Mouse (Mus musculus): ENCODE measurements around the gene Zfp704.
"Not testable (repeated sequence)": the region's sequence is repeated elsewhere in the genome, so short reads cannot be mapped to it uniquely, and the experiment has no call there.

Gene Zfp704

GRCm38 (mm10) chr3:9594457-9594856 lies 15.4 kb downstream of the Zfp704 start:
- no peak for DNase-seq

DNA sequence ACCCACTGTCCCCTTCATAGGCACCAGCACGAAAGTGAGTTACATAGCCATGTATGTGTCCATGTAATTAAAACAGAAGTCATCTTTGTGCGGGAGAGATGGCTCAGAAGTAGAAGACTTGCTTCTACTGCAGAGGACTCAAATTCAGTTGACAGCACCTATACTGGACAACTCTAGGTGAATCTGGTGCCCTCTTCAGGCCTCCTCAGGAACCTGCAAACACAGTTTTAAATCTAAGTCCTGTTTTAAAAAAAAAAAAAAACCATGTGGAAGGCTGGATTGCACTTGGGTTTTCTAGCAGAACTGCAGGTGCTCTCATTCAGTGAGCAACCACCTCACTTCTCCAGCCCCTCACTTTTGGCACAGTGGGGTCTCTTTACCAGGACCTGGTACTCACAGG lies 16.1 kb downstream of the Zfp704 start:
- DNase-seq, result peak in 1 of 2 experiments; percentile 10

DNA sequence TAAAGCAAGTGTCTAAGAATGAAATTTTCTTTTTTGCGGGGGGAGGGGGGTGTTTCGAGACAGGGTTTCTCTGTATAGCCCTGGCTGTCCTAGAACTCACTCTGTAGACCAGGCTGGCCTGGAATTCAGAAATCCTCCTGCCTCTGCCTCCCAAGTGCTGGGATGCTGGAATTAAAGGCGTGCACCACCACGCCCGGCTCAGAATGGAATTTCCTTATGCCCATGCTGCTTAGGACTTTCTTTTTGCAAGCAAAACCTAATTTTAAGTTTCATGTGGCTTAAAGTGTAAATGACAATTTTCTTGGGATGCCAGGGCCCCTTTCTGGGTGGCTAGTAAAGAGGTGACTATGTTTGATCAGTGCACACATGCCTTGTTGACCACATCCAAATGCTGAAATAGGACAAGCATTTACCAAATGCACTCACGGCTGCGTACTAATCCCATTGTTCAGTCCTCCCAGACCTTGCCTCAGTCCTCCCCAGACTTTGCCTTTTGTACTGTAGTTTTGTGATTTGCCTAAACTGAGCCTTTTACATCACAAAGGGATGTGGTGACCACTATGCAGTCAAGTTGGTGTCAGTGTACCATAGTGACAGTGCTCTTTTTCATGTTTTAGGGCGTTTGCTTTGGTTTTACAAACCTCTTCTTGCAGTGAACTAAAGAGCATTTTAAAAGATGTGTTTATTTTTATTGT lies 18.3 kb downstream of the Zfp704 start:
- DNase-seq, result no peak

DNA sequence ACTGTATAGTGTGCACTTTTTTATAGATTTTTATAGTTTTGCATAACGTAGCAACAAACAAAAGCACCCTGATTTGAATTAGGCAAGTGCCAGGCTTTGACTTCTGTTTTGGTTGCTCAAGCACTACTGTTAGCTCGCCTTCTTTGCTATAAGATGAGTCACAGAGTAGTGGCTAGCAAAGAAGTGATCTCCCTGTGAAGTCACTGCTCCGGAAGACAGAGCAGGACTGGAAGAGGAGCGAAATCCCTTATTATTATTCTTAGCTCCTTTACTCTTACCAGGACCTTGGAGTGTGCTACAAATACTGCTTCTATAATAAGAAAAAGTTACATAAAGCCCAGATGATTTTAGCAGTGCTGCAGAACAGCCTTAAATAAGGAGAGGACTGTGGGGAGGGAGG lies 21.2 kb downstream of the Zfp704 start:
- no peak for DNase-seq

GRCm38 (mm10) chr3:9587304-9587703 lies 22.6 kb downstream of the Zfp704 start:
- DNase-seq, result no peak

DNA sequence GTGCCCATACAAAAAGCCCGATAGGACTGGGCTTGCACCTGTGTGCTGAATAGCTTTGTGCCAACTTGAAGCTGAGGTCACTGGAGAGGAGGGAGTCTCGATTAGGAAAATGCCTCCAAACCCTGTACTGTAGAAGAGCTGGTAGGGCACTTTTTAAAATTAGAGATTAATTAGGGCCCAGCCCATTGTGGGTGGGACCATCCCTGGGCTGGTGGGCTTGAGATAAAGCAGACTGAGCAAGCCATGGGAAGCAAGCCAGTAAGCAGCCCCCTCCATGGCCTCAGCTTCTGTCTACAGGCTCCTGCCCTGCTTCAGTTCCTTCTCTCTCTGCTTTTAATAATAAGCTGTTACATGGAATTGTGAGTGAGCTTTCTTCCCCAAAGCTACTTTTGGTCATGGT lies 26.4 kb downstream of the Zfp704 start:
- no peak for DNase-seq

GRCm38 (mm10) chr3:9580952-9581798 lies 28.7 kb downstream of the Zfp704 start:
- no peak for DNase-seq

DNA sequence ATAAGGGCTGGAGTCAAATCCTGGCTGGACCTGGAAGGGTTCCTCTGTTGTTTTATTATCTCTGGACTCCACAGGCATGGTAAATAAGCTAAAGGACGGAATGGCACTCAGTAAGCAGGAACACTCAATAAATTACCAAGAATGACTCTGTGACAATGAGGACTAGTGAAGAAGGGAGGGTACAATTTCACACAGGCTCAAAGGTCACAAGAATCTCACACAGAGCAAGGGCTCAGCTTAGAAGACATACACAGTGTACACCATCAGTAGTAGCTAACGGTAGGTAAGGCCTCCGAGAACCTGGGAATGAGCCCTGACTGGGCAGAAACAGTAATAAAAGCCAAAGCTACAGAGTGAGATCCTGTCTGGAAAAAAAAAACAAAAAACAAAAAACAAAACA lies 29.8 kb downstream of the Zfp704 start:
- no peak for DNase-seq

GRCm38 (mm10) chr3:9579028-9579643 lies 30.7 kb downstream of the Zfp704 start:
- DNase-seq, result no peak

DNA sequence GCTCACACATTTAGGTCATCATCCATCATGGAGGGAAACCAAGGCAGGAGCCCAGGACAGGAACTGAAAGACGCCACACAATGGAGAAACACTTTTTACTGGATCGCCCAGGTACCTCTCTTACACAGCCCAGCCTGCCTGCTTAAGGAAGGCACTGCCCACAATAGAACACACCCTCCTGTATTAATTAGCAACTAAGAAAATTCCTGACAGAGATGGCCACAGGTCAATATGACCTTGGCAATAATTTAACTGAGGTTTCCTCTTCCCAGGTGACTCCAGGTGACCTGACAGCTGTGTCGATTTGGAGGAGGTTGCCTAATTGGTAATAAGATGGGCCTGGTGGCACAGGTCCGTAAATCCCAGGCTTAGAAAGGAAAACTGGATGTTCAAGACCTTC lies 33.0 kb downstream of the Zfp704 start:
- no peak for DNase-seq

DNA sequence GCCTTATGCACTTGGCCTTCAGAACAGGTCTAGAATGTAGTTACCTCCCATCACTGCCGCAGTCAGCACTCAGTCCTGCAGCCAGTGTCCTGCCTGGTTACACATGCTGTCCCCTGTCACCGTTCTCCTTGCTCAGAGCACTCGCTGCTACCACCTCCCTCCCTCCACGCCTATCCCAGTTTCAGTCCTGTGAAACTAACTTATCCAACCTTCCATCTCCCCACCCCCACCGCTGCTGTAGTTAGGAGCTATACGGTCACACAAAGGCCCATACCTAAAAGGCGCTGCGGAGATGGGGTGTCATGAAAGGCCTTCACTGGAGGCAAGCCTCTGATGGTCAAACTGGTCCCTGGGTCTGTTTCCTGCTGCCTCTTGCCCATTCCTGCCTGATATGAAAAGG lies 35.6 kb downstream of the Zfp704 start:
- no peak for DNase-seq

DNA sequence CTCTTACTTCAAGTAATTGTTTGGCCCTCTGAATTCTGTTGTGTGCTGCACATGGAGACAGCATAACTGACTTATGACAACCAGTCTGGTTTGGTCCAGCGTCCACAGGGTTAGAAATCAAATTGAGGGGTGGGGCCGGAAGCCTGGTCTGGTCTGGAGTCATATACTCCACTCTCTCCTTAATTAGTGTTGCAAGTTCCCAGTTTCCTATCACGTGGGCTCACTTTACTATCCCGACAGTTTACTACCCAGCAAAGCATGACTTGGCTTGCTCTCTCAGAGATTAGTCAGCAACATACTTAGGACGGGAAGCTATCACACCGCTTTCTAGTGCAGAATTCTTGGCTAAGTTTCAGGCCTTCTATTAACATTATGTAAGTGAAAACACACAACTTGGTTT lies 36.3 kb downstream of the Zfp704 start:
- no peak for DNase-seq

DNA sequence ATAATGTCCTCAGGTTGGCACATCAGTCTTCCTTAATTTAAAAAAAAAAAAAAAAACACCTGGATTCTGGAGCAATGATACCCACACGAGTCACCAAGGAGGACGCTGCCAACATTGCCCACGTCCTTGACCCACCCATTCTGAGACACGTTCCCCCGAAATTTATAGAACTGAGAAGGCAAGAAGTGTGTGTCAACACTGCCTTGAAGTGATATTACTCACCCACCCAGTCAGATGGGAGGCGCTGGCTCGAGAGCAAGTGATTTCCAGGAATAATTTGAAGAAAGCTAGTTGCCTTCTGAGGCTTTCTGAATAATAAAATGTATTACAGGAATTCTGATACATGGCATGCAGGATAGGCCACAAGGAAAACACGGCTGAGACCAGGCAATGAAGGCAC lies 37.6 kb downstream of the Zfp704 start:
- DNase-seq, result no peak

- DNase-seq, result no peak
Observed at GRCm38 (mm10) chr3:9570782-9571181, 39.1 kb downstream of the Zfp704 start.

GRCm38 (mm10) chr3:9569706-9570105 lies 40.2 kb downstream of the Zfp704 start:
- DNase-seq, result not testable (repeated sequence)

DNA sequence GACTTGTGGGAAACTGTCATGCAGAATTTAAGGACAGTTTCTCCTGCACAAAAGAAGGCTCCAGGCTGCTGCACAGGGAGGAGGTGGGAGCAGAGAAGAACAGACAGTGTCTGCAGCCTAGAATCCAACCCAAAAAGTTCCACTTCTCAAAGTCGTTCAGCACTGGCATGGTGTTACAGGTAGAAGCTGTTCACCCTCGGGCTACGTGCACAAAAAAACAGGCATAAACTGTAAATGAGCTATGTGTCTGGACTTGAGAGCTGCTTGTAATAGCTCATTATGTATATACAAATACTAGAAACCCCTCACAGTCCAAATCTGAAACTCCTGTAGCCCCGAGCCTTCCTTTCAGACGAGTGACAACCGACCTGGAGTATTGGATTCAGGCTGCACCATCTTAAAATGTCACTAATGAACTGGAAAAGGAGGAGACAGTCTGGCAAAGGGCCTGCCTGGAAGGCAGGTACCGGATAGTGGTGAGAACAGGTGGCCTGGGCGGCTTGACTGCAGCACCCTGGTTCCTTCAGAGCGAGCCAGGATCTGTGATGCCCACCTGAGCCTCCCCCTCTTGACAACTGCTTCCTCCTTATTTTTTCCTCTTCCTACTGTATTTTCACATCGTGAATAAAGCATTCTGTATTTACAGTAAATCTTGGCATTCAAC lies 41.2 kb downstream of the Zfp704 start:
- DNase-seq, result no peak

DNA sequence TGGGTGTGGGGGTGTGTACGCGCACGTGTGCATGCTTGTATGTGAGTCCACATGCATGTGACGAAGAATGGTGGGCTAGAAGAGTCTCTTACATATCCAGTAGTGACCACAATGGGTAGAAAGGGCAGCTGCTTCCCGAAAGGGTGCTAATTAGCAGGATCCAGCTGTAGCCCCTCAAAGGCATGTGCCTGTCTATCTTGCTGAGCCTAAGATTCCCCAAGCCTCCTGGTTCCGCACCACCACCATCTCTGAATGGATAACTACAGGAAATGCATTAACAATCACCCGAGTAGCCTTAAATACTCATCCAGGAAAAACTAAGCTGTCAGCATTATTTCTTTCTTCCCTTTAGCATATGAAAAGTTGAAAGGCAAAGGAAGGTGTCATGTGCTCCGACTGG lies 41.9 kb downstream of the Zfp704 start:
- DNase-seq, result no peak

DNA sequence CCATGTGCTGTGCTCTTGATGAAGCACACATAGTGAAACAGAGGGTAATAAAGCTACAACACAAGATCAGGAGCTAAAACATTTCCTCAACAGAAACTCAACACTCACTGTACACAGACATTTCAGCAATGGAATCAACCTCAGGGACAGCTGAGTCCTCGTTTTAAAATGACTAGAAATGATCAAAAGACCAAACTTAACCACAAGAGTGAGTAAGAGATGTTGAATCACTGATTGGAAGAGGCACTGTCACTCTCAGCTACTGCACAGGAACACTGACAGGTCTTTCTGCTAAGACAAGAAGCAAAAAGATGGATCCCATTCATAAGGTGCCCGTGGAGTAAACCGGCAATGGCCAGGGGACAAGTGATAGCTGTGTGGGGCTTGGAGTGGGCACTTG lies 43.1 kb downstream of the Zfp704 start:
- DNase-seq, result no peak

DNA sequence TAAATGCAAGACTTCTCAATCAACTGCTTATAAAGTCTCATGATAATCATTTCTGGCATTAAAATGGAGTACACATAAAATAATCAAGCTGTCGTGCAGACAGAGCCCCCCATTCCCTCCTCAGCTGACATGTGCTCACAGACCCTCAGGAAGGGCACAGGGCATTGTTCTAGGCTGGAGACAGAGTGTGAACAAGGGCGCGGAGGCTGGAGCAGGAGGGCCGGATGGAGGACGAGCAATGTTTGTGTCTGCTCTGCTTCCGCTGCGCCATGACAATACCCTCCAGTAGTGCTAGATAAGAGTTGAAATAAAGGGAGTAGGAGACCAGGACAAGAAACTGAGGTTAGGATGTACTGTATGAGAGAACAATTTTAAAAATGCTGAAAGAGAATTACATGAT lies 46.3 kb downstream of the Zfp704 start:
- DNase-seq, result no peak

DNA sequence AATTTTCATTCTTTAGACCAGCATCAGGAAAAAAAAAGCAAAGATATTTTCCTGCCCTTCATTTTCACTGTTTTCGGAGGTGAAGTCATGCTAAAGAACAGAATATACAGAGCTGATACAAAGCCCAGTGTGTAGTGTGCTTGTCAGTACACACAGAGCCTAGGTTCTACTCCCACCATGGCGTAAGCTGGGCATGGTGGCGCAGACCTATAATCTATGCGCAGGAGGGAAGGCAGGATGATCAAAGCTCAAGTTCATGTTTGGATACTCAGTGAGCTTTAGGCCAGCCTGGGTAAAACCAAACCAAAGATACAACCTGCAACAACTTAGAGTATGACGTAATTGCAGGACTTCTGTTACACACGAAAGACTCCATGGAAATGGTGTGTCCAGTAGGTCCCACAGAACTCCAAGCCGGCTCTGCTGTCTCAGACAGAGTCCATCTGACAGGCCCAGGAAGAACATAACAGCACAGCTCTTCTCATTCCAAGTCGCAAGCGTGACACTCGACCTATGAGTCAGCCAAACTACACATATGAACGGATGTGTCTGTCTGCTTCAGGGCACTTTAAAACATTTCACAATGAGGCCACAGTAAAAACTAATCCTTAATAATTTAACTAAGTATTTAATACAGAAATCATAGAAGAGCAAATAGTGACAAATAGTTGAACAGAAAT lies 47.1 kb downstream of the Zfp704 start:
- DNase-seq, result no peak

DNA sequence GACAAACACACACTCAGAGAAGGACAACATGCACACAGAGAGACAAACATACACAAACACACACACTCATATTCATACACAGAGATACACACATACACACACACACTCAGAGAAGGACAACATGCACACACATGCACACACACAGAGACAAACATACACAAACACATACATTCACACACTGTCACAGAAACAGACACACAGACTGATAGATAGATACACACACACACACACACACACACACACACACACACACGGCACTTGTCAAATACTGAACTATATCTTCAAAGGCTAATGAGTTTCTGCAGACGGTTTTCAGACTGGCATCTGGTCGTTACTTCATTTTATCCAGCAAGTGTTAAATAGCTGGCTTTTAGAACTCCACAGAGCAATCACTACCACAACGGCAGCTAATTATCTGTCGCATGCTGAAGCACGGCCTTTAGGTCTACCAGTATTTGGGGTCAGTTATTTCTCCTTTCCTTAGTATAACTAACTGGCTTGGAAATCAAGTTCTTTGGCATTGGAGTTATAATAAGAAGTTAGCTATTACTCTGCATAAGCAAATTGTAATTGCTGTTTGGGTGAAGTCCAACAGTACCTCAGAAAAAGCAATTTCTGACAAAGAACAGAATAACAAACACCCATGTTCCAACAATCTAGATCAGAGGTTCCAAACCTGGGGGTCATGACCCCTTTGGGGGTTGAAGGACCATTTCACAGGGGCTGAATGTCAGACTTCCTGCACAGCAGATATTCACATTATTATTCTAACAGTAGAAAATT lies 51.9 kb downstream of the Zfp704 start:
- no peak for DNase-seq

GRCm38 (mm10) chr3:9556137-9556536 lies 53.7 kb downstream of the Zfp704 start:
- DNase-seq, result no peak

Data from B cell, adult 2 months (primary cell).